Mouse (Mus musculus) skeletal muscle tissue, adult 2 months (tissue): ENCODE measurements around the gene Ncl.
A peak's percentile ranks its signal among the peaks of the same experiment; 100 is the strongest.

Experiments used
- DNase-seq: peaks from one replicate; pipeline ENCODE4 v3.0.0-alpha.2; 2012; ENCODE audit warnings: low read depth, low spot score

The Ncl gene

GRCm38 (mm10) chr1:86358906-86359797, at the start of gene Ncl:
TSS of gene Ncl (minus strand) at chr1:86359400.
- peak; percentile 99 for DNase-seq

- DNase-seq = no peak
These were observed 49.3 kb upstream of the Ncl start for GRCm38 (mm10) chr1:86408515-86408914.

GRCm38 (mm10) chr1:86406914-86407313, 47.7 kb upstream of the Ncl start:
- DNase-seq = no peak

GRCm38 (mm10) chr1:86406313-86406712, 47.1 kb upstream of the Ncl start:
- DNase-seq = no peak

- no peak for DNase-seq
These were observed 45.6 kb upstream of the Ncl start for GRCm38 (mm10) chr1:86404834-86405233.

- no peak for DNase-seq
These were observed 41.0 kb upstream of the Ncl start for GRCm38 (mm10) chr1:86400096-86400754.

GRCm38 (mm10) chr1:86399322-86399721, 40.1 kb upstream of the Ncl start:
- no peak for DNase-seq

GRCm38 (mm10) chr1:86398222-86398621, 39.0 kb upstream of the Ncl start:
- no peak for DNase-seq

- no peak for DNase-seq
These were observed 38.4 kb upstream of the Ncl start for GRCm38 (mm10) chr1:86397621-86398020.

- DNase-seq = no peak
These were observed 36.7 kb upstream of the Ncl start for GRCm38 (mm10) chr1:86395897-86396296.

- DNase-seq = no peak
These were observed 35.0 kb upstream of the Ncl start for GRCm38 (mm10) chr1:86394246-86394645.

GRCm38 (mm10) chr1:86393219-86393618, 34.0 kb upstream of the Ncl start:
- DNase-seq = no peak

GRCm38 (mm10) chr1:86391425-86391824, 32.2 kb upstream of the Ncl start:
- peak; percentile 38 for DNase-seq

GRCm38 (mm10) chr1:86389230-86389629, 30.0 kb upstream of the Ncl start:
- peak; percentile 25 for DNase-seq

- DNase-seq = peak; percentile 73
These were observed 21.8 kb upstream of the Ncl start for GRCm38 (mm10) chr1:86381027-86381426.

GRCm38 (mm10) chr1:86379161-86379569, 20.0 kb upstream of the Ncl start:
- DNase-seq = peak; percentile 35

GRCm38 (mm10) chr1:86378662-86379061, 19.5 kb upstream of the Ncl start:
- no peak for DNase-seq

- peak; percentile 21 for DNase-seq
These were observed 17.2 kb upstream of the Ncl start for GRCm38 (mm10) chr1:86376354-86376753.

GRCm38 (mm10) chr1:86371997-86372396, 12.8 kb upstream of the Ncl start:
- DNase-seq = peak; percentile 60

GRCm38 (mm10) chr1:86368086-86368485, 8.9 kb upstream of the Ncl start:
- DNase-seq = no peak

- DNase-seq = no peak
These were observed 4.5 kb upstream of the Ncl start for GRCm38 (mm10) chr1:86363671-86364070.

- no peak for DNase-seq
These were observed 2.8 kb upstream of the Ncl start for GRCm38 (mm10) chr1:86361852-86362615.
